Mouse (Mus musculus) T-helper 1 cell (primary cell): ENCODE data around the gene Vps25.

ENCODE experiments used
- in situ Hi-C: fragments of 300-600 bp; cut with MboI, MseI; formaldehyde crosslinking; loops from one replicate; pipeline ENCODE4 v1.15.1; 2025; ENCODE audit warnings: high pct_unique_total_duplicates

The Vps25 gene

DNA sequence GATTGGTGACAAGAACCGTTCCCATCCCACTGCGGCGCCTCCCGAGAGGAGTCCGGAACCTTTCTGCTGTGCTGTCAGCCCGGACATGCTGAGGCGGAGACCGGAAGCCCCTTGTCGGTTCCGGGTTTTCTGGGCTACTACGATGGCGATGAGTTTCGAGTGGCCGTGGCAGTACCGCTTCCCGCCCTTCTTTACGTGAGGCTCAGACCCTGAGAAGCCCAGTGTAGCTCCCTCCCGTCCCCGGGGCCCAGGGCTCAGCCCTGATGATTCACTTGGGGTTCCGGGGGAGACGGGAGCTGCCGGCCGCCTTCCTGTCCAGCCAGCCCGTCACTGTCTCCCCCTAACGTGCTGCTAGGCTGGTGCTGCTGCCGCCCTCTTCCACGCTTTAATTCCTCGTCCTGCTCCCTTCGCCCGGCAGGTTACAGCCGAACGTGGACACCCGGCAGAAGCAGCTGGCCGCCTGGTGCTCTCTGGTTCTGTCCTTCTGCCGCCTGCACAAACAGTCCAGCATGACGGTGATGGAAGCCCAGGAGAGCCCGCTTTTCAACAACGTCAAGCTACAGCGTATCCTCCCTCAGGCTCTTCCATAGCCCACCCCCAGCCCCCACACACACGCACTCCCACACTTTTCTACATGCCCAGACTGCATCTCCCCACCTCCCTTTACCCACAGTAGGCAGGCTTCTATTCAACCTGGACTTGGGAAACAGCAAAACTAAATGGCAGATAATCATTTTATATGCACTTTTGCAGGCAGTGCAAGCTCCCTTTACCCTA is at the start of gene Vps25:
TSS of gene Vps25 (plus strand) at position 95 of the 777 bp plus-strand sequence.
- in situ Hi-C loops: no loop called here

DNA sequence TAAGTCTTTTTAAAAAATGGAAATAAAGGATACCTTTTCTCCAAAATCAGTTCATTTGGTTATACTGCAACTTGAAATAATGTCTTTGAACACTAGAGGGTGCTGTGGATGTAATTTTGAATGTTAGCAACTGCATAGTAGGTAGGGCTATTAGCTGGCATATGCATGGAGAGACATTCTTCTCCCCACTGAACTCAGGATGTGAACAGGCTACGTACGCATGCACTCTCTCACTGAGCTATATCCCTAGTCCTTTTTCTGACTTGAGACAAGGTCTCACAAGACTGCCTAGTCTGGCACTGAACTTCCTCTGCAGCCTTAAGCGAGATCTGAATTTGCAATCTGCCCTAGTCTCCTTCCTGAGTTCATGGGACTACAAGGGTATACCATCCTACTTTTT is 41.5 kb upstream of the Vps25 start:
- in situ Hi-C loops: loop anchor here (5.0 kb wide), 2 partner anchors 35 to 80 kb away; partner anchors contain the start of gene Ramp2

DNA sequence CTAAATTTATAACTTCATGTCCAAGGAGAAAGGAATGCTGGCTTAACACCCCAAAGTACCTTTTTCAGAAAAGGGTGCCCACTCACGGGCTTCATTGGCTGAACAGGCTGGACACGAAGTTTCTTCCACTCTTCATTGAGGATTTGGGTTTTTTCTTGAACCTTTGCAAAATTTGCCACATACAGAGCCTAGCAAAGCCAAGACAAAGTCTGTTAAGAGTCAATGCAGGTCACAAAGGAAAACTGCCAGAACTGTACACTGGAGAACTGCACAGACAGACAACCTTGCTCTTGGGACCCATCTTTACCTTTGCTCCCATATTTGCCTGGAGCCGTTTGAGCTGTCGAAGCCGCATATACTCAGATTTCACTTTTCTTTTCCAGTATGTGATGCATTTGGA is 36.6 kb upstream of the Vps25 start:
- in situ Hi-C loops: no loop called here

DNA sequence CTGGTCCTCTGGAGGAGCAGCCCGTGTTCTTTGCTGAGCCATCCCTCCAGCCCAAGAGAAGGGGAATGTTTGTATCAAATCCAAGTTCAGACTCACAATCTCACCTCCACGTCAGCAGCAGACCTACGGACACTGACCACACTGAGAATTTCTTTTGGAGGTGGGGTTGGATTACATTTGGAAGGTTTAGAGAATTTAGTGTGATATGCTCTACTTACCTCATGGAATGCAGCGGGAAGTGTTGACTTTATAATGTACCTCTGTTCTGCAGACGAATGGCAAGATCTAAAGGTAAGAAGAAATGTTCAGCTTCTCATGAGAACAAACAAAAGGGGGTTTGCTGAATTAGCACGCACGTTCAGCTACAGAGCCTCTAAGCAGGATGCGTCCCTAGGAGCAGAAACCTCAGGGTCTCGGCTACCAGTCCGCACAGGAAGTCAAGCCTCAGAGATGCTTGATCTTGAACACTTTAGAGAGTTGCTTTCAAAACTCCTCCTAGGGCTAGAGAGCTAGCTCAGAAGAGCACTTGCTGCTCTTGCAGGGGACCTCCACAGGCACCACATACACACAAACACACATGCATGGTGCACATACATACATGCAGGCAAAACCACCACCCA is 35.0 kb upstream of the Vps25 start:
- in situ Hi-C loops: no loop called here

DNA sequence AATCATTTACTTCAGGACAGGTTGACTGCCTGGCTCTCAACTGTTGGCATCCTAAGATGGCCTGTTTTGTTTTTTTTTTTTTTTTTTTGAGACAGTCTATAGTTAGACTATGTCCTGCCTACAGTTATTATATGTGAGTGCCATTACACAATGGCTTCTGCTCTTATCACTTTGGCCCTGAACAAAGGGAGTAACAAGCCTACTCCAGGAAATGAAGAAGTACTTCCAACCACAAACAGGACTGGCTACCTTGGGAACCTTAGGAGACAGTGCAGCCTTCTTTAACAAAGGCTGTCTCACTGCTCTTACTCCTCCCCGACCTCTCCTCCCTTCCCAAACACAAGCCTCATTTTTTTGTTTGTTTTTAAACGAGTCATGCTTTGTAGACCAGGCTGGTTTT is 32.7 kb upstream of the Vps25 start:
- in situ Hi-C loops: no loop called here

DNA sequence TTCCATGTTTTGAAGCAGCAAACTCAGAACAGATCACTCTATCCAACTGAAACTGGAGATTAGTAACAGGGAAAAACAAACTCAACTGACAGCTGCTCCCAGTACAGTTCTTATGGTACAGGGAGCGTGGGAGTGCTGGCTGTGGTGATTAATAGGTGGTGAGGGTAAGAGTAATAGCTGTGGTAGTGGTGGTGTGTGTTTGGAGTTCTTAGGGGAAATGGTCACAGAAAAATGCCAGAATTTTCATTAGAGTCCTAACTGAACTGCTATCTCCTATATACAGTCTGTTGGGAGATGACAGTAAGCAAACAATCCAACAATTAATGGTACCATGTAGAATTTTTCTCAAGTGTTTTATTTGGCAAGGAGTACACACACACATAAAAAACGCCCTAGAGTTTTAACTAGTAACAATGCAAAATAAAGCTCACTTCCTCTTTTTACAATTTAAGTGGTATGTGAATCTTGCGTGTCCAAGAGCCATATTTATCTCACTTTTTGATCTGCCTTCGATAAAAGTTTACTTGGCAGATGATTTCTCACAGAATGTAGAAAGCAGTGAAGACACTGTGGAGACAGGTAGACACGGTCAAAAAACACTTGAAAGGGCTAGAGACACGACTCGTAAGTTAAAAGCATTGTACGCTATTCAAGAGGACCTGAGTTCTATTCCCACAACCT is 32.1 kb upstream of the Vps25 start:
- in situ Hi-C loops: no loop called here

DNA sequence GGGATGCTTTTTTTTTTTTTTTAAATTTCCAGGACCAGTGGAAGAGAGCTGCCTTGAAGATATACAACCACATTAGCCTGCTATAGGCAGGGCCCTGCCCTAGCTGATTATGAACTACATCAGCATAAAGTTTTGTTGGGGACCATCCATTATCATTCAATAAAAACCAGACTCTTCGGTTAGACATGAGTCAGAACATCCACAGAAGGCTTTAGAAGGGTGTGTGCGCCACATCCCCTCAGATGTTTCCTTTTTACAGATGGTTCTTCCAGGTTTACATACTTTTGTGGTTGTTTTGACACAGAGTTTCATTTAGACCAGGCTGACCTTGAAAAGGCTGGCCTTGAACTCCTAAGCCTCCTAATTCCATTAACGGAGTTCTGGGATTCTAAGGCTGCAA is 29.2 kb upstream of the Vps25 start:
- in situ Hi-C loops: no loop called here

DNA sequence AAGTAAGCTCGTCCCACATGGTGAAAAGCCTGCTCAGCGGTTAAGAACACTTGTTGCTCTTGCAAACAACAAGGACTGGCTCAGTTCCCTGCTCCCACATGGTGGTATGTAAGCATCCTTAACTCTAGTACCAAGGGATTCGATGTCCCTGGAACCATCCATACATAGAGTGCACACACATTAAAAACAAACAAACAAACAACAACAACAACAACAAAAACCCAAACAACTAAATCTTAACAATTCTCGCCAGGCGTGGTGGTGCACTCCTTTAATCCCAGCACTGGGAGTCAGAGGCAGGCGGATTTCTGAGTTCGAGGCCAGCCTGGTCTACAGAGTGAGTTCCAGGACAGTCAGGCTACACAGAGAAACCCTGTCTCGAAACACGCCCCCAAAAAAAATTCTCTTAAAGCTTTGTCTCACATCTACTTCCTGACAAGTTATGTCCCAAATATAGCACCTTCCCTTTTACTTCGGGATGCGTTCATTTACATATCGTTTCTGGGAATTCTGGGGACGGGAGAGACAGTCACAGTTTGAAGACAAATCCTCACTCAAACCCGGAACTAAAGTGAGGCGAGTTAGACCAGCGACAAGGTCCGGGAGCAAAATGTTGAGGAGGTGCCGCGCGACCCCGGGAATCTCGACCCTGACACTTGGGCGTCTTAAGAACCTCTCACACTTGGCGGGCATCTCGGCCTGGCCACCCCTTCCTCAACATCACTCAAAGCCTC is 28.0 kb upstream of the Vps25 start:
- in situ Hi-C loops: no loop called here

DNA sequence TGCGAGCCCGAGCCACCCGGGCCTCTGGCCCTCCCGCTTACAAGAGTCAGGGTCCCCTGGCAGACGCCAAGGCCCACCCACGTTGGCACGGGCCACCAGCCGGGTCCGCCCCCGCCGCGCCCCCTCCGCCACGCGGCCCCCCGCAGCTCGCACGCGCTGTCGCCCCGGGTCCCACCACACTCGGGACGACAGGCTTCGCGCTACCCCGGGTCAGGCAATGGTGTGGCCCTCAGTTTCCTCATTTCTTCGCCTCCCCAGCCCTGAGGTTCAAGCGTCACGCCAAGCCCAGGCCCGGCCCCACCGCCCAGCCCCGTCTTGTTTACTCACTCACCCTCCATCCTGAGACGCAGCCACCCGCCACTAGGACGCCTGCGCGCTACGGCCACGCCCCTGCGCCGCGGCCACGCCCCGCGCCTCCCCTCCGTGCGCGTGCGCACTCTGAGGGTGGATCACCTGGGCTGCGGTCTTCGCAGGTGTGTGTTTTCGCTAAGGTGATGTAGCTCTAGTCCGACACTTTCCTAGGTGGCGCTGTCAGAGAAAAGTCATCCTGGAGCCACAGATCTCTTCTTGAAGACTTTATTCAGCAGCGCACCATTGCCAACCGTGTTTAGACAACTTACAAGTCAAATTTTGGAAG is 27.3 kb upstream of the Vps25 start, which contains the start of gene Ezh1:
TSS of gene Ezh1 (minus strand) at position 399 of the 637 bp plus-strand sequence.
- in situ Hi-C loops: no loop called here

DNA sequence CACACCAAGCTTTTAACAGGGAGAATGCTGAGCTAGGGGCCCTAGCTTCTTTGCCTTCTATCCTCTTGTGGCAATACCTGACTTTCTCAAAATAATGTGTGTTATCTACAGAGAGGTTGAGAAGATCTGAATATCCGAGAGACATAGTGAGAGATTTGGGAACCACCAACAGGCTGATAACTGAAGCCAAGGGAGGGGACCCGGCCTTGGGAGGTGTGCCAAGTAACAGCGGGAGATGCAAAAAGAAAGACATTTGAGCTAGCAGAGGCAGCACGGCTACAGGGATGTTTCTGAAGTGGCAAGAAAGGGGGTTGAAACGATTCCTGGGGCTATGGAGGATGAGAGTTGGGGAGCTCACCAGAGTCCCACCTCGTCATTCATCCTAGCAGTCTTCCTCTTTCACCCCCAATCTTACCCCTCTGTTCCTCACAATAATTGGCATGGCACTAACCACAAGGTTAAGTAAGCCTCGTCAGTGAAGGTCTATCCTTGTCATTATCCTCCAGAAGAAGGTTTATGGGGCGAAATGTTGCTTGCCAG is 24.1 kb upstream of the Vps25 start:
- in situ Hi-C loops: no loop called here

DNA sequence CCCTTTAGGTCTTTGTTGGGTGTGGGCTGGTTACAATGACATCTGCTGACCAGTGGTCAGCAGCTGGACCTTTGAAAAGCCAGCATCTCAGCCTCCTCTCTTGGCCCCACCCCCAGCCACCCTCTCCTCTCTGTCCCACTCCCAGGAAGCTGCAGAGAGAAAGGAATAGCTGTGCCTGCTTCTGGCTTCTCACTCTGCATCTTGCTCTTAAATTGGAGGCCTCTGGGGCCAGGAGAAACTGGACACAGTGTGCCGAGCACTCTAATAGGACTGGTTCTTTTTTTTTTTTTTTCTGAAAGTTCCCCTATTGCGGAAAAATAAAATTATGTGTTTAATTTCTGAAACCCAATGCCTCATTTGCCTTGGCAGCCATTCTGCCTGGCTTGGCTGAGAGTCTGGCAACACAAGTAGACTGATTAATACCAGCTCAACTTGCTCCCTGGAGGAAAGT is 23.4 kb upstream of the Vps25 start:
- in situ Hi-C loops: no loop called here

DNA sequence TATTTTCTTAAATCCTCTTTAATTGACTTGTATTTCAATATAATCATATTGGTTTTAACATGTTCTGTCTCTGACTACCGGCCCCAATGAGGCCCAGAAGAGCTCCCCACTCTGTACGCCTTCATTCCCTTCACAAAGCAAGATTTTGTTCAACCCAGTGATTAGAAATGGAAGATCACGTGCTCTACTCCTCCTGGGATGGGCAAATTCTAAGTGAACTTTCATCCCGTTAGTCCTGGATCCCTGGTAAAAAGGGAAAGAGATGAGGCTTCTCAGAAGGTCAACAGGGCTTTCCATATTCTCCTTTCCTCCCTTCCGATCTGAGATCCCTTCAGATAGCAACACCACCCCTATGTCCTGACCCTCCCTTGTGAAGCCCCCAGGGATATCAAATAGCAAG is 23.0 kb upstream of the Vps25 start:
- in situ Hi-C loops: no loop called here

DNA sequence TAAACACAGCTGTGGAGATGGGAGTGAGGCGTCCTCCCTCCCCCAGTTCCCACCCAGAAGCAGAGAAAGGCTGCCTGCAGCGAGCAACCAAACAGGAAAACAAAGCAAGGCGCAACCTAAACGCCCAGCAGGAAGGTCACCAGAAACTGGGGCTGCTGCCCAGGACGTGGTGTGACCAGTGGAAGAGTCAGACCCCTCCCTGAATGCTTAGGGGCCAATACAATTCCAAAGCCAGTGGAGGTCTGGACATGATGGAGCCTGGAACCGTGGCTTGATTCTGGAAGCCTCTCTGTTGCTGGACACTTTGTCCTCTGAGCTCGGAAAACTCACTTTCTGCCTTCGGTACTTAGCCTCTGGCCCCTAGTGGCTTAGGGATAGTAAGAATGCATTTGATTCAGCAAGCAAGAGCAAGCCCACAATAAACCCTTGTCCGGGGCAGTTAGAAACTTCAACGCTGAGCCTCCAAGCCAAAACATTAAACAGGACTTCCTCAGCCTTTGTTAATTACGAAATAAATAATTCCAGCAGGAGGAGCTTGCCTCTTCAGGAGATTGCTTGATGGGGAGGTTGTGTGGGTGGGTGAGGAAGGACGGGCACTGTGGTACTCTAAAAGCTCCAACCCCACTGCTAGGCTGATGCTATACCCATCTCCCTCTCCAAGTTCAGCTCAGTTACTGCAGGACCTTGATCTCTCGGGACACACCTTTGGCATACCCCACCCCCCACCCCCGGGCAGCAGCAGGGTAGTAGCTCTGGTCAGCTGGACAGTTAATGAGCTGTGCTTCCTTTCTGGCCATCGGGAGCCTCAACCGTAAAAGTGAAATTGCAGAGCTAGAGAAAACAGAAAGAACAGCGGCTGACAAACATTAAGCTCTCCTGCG is 22.3 kb upstream of the Vps25 start:
- in situ Hi-C loops: no loop called here

DNA sequence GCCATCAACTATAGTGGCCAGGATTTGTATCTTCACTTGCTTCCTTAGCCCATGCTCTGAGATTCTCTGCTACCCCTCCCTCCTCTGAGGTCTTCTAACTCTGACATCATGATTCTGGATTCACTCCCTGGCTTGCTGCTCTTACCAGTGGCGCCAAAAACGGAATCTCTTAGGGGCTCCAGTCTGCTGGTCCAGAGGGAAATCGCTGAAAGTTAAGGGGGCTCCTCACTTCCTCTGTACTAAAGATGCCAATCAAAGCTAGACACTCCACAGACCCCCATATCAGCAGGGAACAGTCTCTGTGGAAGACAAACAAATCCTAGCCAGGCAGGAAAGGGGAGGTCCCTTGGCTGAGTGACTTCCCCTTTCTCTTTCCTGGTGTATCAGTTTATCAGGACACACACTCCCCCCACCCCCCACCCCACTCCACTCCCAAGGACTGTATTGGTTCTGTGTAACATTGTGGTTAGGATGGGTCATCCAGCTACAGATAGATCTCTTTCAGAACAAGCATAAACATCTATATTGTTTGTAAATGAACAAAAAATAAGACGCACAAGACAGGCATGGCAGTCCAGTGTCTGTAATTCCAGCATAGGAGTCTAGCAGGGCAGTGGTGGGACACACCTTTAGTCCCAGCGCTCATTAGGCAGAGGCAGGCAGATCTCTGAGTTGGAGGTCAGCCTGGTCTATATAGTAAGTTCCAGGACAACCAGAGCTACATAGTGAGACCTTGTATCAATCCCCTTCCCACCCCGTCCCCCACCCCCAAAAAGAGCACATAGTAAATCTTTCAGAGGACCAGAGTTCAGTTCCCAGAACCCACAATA is 21.3 kb upstream of the Vps25 start:
- in situ Hi-C loops: no loop called here

DNA sequence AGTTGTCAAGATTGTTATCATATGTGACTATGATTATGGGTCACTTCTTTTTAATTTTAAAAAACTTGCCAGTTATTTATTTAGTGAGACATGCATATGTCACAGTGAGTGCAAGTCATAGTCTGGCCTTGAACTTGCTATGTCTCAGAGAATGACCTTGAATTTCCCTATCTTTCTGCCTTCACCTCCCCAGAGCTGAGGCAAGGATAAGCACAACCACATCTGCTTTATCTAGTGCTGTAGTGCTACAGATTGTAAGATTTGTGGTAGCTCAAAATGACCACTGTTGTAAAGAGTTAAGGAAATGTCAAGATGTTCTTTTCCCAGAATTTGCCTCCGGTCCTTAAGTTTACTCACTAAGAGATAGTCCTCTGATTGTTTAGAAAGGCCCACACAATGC is 20.3 kb upstream of the Vps25 start:
- in situ Hi-C loops: no loop called here

DNA sequence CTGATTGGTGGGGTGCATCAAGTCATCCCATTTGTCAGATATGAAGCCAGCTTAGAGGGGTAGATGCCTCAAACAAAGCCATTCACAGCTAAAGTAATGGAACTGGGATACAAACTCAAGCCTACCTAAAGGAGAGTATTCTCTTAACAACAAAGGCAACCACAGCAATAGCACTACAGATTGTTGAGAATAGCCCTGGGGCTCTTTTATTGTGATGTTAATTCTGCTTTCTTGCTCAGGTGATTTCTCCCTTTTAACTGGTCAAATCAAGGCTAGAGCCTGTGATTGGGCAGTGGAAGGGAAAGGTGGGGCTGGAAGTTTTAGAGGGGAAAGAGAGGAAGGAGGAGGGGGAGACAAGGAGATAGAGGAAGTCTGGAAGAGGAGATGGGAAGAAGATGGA is 19.4 kb upstream of the Vps25 start:
- in situ Hi-C loops: no loop called here

DNA sequence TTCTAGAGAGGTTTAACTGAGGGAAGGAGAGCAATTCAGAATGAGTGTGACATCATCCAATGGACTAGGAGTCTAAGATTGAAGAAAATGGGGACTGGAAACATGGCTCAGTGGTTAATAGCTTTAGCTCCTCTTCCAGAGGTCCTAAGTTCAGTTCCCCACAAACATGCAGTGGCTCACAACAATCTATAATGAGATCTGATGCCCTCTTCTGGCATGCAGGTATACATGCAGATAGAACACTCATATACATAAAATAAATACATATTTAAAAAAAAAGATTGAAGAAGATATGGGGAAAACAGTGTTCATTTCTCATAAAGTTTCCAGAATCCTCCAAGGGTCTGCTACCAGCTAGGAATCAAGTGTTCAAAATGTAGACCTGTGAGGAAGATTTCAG is 18.1 kb upstream of the Vps25 start:
- in situ Hi-C loops: no loop called here

DNA sequence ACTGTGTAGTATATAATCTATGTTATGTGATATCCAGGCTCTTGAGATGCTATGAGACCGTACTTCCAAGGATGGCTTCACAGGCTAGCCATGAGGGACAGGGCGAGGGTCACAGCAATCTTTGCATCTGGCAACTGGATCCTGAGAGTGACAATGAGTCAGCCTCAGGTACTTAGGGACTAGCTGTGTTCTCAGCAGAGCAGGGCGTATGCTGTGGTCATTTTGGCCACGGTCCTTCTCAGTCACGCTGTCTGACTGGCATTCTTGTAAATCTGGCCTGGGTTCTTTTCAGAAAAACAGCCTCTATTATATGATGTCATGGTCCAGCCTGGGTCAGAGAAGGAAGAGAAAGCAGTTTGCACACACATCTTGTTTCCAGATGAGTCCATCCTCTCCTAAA is 16.7 kb upstream of the Vps25 start:
- in situ Hi-C loops: no loop called here

DNA sequence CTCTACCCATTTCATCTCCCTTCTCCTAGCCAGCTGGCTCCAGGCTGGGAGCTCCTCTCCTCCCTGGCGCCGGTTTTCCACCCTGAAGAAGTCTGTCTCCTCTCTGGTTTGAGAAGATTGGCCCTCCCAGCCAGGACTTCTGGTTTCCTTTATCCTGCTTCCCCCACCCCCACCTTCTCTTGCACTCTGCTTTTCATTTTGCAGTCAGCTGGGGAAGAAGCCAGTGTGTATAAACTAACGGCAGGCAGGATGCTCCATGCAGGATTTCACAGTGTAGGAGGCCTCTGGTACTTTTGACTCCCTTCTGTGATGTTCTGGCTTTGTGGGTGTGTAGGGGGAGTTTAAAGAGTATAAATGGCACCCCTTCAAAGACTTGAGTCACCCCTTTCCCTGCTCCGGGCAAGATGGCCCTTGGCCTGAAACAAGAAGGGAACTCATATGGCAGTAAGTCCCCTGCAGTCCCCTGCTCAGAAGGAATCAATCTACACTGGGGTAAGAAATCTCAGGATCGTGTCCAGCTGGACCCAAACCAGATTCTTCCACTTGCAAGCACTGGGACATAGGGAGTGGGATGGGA is 15.3 kb upstream of the Vps25 start:
- in situ Hi-C loops: no loop called here
